Mouse (Mus musculus): Measurements from ENCODE around the gene Ppp1ca.
A peak's percentile ranks its signal among the peaks of the same experiment; 100 is the strongest.

Gene Ppp1ca

GRCm38 (mm10) chr19:4154437-4155222 lies 37.2 kb upstream of the Ppp1ca start:
- DNase-seq (ENCODE audit: low read depth, low spot score): no peak

- DNase-seq (ENCODE audit: low read depth, low spot score): no peak
Observed at GRCm38 (mm10) chr19:4155223-4156072, 36.4 kb upstream of the Ppp1ca start.

DNA sequence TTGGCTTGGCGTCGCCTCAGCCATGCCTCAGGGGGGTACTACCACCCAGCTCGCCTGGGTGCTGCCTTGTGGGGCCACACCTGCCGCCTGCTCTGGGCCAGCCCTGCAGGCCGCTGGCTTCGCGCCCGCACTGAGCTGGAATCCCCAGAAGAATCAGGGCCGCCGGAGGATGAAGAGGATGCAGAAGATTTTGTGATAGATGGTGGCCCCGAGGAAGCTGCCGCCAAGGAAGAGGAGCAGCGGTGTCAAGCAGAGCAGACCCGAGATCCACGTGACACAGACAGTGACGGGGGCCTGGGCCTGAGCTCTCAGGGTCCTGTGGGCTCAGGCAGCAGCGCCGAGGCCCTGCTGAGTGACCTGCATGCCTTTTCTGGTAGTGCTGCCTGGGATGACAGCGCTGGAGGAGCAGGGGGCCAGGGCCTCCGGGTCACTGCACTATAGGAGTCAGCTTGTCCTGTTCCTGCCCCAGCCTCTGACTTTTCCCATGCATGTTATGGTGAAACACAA lies 35.7 kb upstream of the Ppp1ca start:
- no peak for DNase-seq (ENCODE audit: low read depth, low spot score)

DNA sequence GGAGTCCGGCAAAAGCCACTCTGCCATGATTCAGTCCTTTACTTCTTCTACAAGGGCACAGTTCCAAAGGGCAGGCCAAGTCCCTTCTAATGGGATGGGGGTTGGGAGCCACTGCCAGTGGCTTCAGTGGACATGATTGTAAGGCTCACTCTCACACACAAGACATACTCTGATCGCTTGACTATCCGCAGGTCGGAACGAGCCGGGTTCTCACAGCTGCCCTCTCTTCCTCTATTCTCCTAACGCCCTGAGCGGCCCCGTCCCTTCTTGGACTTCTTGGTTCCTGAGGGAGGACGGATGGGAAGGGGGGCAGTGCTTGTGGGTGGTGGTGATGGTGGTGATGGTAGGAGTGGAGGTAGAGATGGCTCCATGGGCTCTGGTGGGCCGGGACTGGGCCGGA lies 35.1 kb upstream of the Ppp1ca start:
- no peak for DNase-seq (ENCODE audit: low read depth, low spot score)

DNA sequence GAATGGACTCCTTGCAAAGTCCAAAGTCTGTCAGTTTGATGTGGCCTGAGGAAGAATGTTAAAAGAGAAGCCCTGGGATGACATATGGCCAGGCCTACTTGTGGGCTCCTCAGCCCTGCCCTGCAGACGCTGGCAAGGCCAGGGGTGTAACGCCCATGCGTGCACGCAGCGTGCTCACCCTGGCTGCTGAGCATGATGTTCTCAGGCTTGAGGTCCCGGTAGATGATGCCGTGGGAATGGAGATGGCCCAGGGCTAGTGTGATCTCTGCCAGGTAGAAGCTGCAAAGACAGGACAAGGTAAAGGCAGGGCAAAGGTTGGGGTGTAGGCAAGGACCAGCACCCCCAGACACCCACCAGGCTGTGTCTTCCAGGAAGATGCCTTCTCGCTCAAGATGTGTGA lies 32.8 kb upstream of the Ppp1ca start:
- DNase-seq (ENCODE audit: low read depth, low spot score): no peak

GRCm38 (mm10) chr19:4162646-4163542 lies 29.0 kb upstream of the Ppp1ca start, which contains the start of gene Rps6kb2:
Gene Rps6kb2, minus strand, starts transcription at chr19:4163354.
- peak; percentile 99 for DNase-seq (ENCODE audit: low read depth, low spot score)

DNA sequence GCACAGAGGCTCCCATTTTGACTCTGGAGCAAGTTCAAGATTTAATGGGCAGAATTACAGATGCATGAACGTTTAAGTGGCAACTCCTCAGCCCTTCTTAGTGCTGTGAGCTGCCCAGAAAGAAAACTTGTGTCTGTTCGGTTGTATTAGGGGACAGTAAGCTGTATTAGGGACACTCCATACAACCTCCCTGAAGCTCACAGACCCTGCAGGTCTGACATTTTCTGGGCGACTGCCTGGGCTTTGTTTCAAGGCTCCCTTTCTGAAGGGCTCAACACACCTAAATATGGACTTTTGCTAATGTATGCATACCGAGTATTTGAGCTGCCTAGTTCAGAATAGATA lies 28.4 kb upstream of the Ppp1ca start:
- no peak for DNase-seq (ENCODE audit: low read depth, low spot score)

DNA sequence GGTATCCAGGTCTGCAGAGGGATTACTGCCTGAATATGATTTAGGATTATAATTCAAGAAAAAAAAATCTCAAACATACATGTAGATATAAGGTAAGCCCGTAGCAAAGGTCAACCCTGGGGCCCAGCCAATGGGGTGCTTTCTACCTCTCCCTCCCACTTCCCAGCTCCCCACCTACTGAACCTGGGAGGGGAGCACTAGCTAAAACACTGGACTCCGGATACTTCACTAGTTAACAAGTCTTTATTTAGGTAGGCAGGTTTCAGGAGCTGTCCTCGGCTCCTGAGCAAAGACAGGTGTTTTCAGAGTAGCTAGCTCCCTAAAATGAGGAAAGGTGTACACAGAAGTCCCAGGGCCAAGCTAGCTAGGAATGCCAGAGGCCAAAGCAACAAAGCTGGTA lies 27.8 kb upstream of the Ppp1ca start:
- DNase-seq (ENCODE audit: low read depth, low spot score): no peak

DNA sequence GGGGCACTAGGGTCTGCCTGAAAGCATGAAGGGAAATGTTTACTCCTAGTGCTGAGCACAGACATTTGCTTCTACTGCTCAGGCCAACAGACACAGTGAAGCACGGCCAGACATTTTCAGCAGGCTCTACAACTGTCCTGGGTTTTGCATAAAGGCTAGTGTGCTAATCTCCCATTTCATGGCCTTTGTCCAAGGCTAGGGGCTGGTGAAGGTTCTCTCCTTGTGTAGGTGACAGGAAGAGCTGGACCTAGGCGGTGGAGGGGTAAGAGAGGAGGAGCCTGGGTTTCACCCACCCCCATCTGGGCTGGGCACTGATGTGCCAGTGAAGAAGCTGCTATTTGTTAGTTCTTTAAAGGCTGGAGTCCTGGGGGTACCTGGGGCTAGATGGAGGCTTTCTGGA lies 27.1 kb upstream of the Ppp1ca start:
- DNase-seq (ENCODE audit: low read depth, low spot score): no peak

GRCm38 (mm10) chr19:4166678-4167476 lies 25.0 kb upstream of the Ppp1ca start:
- DNase-seq (ENCODE audit: low read depth, low spot score): no peak

DNA sequence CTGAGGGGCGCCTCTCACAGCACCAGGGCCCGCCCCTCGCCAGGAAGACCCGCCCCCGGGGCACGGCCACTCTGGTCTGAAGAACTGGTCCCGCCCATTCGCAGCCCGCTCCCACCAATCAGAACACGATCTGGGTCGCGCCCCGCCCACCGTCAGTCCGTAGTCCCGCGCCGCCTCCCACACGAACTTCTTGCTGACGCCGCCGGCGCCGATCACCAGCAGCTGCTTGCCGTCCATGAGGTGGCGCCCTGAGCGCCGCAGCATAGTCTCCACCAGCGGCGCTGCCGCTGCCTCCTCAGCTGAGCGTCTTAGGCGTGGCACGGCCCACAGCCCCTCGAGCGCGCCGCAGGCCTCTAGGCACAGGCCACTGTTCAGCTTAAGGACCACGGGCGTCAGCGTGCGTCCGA lies 22.5 kb upstream of the Ppp1ca start:
- DNase-seq (ENCODE audit: low read depth, low spot score): peak; percentile 99

- peak; percentile 66 for DNase-seq (ENCODE audit: low read depth, low spot score)
Observed at GRCm38 (mm10) chr19:4169810-4170209, 22.1 kb upstream of the Ppp1ca start.

DNA sequence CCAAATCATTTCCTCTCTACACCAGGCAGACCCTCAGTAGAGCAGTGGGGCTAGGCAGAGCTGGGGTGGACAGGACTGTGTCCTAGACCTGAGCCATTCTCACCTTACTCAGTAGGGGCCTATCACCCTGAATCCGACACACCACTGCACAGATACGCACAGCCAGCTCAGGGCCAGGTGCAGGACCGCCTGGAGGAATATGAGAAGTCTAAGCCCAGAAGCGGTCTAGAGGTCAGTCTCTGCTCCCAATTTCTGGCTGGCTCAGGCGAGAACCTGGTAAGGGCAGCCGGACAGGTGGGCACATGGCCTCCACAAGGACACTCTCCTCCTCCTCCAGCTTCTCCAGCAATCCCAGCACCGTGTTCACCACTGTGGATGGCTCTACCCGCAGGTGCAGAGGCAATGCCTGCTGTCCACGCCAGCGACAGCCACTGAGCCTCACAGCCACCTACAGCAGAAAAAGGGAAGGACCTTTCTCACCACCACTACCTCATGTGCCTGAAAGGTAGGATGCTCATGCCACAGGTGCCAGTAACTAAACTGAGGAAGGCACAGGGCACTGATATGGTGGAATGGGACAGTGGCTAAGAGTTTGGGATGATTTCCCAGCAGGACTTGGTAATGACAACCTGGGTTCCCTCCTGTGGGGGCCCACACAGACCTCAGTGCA lies 21.0 kb upstream of the Ppp1ca start:
- no peak for DNase-seq (ENCODE audit: low read depth, low spot score)

GRCm38 (mm10) chr19:4171393-4172290 lies 20.2 kb upstream of the Ppp1ca start:
- no peak for DNase-seq (ENCODE audit: low read depth, low spot score)

DNA sequence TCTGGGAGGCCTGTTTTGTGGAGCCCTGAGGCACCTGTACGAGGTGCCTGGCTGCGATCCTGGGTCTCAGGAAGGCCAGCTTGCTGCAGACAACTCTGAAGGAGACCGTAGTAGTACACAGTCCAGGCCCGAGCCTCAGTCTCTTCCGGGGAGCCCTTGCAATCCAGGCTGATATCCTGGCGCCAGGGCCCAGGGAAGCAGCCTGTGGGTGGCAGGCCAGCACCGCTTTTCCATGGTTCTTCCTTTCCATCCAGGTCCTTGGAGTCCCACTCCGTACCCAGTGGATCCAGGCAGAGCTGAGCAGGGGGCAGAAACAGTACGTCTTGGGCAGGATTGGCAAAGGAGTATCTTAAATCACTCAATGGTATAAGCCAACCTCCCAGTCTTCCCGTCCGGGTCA lies 18.9 kb upstream of the Ppp1ca start:
- no peak for DNase-seq (ENCODE audit: low read depth, low spot score)

- DNase-seq (ENCODE audit: low read depth, low spot score): peak; percentile 71
Observed at GRCm38 (mm10) chr19:4175368-4175947, 16.4 kb upstream of the Ppp1ca start, which contains the start of gene Carns1. Gene Carns1, minus strand, starts transcription at chr19:4175479.

GRCm38 (mm10) chr19:4180411-4180810 lies 11.5 kb upstream of the Ppp1ca start:
- no peak for DNase-seq (ENCODE audit: low read depth, low spot score)

DNA sequence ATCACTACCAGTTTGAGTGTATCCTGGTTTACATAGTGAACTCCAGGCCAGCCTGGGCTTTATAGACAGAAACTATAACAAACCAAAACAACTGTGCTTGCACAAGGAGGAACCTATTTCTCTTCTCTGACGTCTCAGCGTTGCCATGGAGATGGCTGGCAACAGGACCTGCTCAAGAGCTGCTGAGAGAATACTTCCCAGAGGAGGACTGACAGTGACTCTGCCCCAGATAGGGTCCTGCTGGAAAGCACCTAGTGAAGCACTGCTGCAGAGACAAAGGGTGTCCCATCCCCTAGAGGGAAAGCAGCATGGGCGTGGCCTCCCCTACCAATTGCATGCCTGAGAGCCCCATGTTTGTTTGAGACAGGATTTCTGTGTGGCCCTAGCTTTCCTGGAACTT lies 10.0 kb upstream of the Ppp1ca start:
- peak; percentile 91 for DNase-seq (ENCODE audit: low read depth, low spot score)

GRCm38 (mm10) chr19:4183689-4184088 lies 8.2 kb upstream of the Ppp1ca start:
- DNase-seq (ENCODE audit: low read depth, low spot score): peak; percentile 80

Data from brain, adult 2 months (tissue).